Mouse (Mus musculus): Measurements from ENCODE around the gene Sod3.

DNA sequence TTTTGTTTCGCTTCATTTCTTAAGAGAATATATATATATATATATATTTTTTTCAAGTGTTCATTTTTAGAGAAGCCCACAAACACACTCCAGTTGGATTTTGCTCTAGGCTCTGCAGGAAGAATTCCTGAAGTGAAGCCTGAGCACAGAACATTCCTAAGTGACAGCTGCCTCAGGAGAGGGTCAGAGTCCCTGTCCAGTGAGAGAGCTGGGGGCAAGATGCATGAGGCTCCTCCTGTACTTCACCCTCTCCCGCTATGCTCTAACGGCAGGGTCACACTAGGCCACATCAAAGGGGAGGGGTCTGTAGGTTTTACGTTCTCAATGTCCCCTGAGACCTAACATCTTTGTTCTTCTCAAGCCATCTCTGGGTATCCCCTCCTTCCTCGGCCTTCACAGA lies 930 bp downstream of the Sod3 start:
- TF ChIP-seq POLR2A (IDR thresholded peaks at IDR 0.05; ENCODE audit: low read depth, low read length) (no peak), CTCF (conservative IDR thresholded peaks at IDR 0.05; ENCODE audit: insufficient read depth, insufficient read length, low read depth, low read length) (no peak)
